Mouse (Mus musculus) megakaryocyte progenitor cell, adult 5-6 weeks (primary cell): ENCODE data around the gene Trappc6b. TPM values are rescaled to one million over a fixed set of nuclear protein-coding genes. Genes with fewer than 3 reads are reported as not detected.
"Not testable (repeated sequence)": the region's sequence is repeated elsewhere in the genome, so short reads cannot be mapped to it uniquely, and the experiment has no call there.

Source experiments
- ATAC-seq: replicated peaks from 2 replicates; pipeline ENCODE4 v1.8.0; 2016; ENCODE audit warnings: mild to moderate bottlenecking, moderate TSS enrichment, inconsistent platforms; ENCODE audit not compliant: poor library complexity
- total RNA-seq, 2 experiments: library from RNA; stranded (forward) in 1 of 2; stranded (reverse) in 1 of 2; fragments of 157-497, 149-512 nt in 1 of 2; fragments of 200-1000 nt in 1 of 2; gene quantifications; 2 replicates each; pipeline versions ENCODE4 v1.2.3 to v1.2.4; 2015 to 2017

Gene Trappc6b
- total RNA-seq (2015) (63.4 and 63.5 TPM in 2 replicates), total RNA-seq (2017) (39.9 and 57.8 TPM in 2 replicates)

- ATAC-seq = peak; percentile 90
Measured at GRCm38 (mm10) chr12:59060993-59061595, at the start of gene Trappc6b. TSS of gene Trappc6b (minus strand) at chr12:59061472.

GRCm38 (mm10) chr12:59107926-59108325, 46.7 kb upstream of the Trappc6b start:
- ATAC-seq = no peak

GRCm38 (mm10) chr12:59106491-59106890, 45.2 kb upstream of the Trappc6b start:
- ATAC-seq = no peak

- ATAC-seq = no peak
Measured at GRCm38 (mm10) chr12:59105914-59106313, 44.6 kb upstream of the Trappc6b start.

GRCm38 (mm10) chr12:59104771-59105170, 43.5 kb upstream of the Trappc6b start:
- no peak for ATAC-seq

GRCm38 (mm10) chr12:59095104-59096025, 34.1 kb upstream of the Trappc6b start, which contains the start of gene Mia2:
TSS of gene Mia2 (plus strand) at chr12:59095799.
- ATAC-seq = no peak

- no peak for ATAC-seq
Measured at GRCm38 (mm10) chr12:59093543-59093942, 32.3 kb upstream of the Trappc6b start.

GRCm38 (mm10) chr12:59086171-59086570, 24.9 kb upstream of the Trappc6b start:
- no peak for ATAC-seq

GRCm38 (mm10) chr12:59084446-59084845, 23.2 kb upstream of the Trappc6b start:
- ATAC-seq = no peak

GRCm38 (mm10) chr12:59080461-59080860, 19.2 kb upstream of the Trappc6b start:
- ATAC-seq = no peak

GRCm38 (mm10) chr12:59077883-59078282, 16.6 kb upstream of the Trappc6b start:
- ATAC-seq = no peak

GRCm38 (mm10) chr12:59076996-59077395, 15.7 kb upstream of the Trappc6b start:
- no peak for ATAC-seq

- ATAC-seq = no peak
Measured at GRCm38 (mm10) chr12:59074052-59074451, 12.8 kb upstream of the Trappc6b start.

- no peak for ATAC-seq
Measured at GRCm38 (mm10) chr12:59072286-59072685, 11.0 kb upstream of the Trappc6b start.

- ATAC-seq = no peak
Measured at GRCm38 (mm10) chr12:59068791-59069190, 7.5 kb upstream of the Trappc6b start.

GRCm38 (mm10) chr12:59067095-59067494, 5.8 kb upstream of the Trappc6b start:
- ATAC-seq = peak; percentile 18

GRCm38 (mm10) chr12:59066448-59067077, 5.3 kb upstream of the Trappc6b start, which contains the start of gene Pnn:
TSS of gene Pnn (plus strand) at chr12:59066884.
- ATAC-seq = peak; percentile 98

GRCm38 (mm10) chr12:59065776-59066175, 4.5 kb upstream of the Trappc6b start:
- no peak for ATAC-seq

GRCm38 (mm10) chr12:59064837-59065236, 3.6 kb upstream of the Trappc6b start:
- no peak for ATAC-seq

GRCm38 (mm10) chr12:59060322-59060721, 950 bp downstream of the Trappc6b start:
- ATAC-seq = no peak

- ATAC-seq = not testable (repeated sequence)
Measured at GRCm38 (mm10) chr12:59058242-59058641, 3.0 kb downstream of the Trappc6b start.
